Mouse (Mus musculus): ENCODE measurements around the gene Uba1. TPM values are rescaled to one million over a fixed set of nuclear protein-coding genes. Genes with fewer than 3 reads are reported as not detected.
A peak's percentile ranks its signal among the peaks of the same experiment; 100 is the strongest.

Gene Uba1
- total and polyA plus RNA-seq, 3 experiments: 138 to 218 (median 177) TPM

GRCm38 (mm10) chrX:20688068-20688547 lies 30.0 kb downstream of the Uba1 start:
- TF ChIP-seq IRF4 (IDR thresholded peaks at IDR 0.05; ENCODE audit: low read depth, low read length) (no peak), ZC3H11A (IDR thresholded peaks at IDR 0.05; ENCODE audit: low read depth, low read length) (no peak), ZMIZ1 (IDR thresholded peaks at IDR 0.05; ENCODE audit: low read depth, low read length) (0 out of 2 replicates have a peak, but pooled peaks have one; percentile 33), NRF1 (IDR thresholded peaks at IDR 0.05; ENCODE audit: low read depth, low read length) (peak; percentile 95), ZNF384 (IDR thresholded peaks at IDR 0.05; ENCODE audit: low read depth, low read length) (no peak), MAZ (IDR thresholded peaks at IDR 0.05; ENCODE audit: low read depth, low read length) (no peak), MEF2A (IDR thresholded peaks at IDR 0.05; ENCODE audit: borderline replicate concordance, low read depth, low read length) (no peak), GABPA (IDR thresholded peaks at IDR 0.05; ENCODE audit: insufficient replicate concordance, low read depth, low read length) (no peak), CHD1 (IDR thresholded peaks at IDR 0.05; ENCODE audit: low read depth, low read length) (peak; percentile 75; the same call in 1 of the 2 replicates), RAD21 (IDR thresholded peaks at IDR 0.05; ENCODE audit: low read depth, low read length) (no peak), NELFE (IDR thresholded peaks at IDR 0.05; ENCODE audit: low read depth, low read length) (peak; percentile 70), JUN (IDR thresholded peaks at IDR 0.05; ENCODE audit: insufficient read depth, low read depth, low read length) (no peak), E2F4 (IDR thresholded peaks at IDR 0.05; ENCODE audit: insufficient replicate concordance, low read depth, low read length) (no peak), POLR2A (IDR thresholded peaks at IDR 0.05; ENCODE audit: low read depth, low read length) (peak; percentile 79), SMC3 (IDR thresholded peaks at IDR 0.05; ENCODE audit: low read depth, low read length) (no peak), TCF12 (IDR thresholded peaks at IDR 0.05; ENCODE audit: low read depth, low read length) (peak; percentile 39; the same call in 1 of the 2 replicates), SIN3A (IDR thresholded peaks at IDR 0.05; ENCODE audit: low read length) (no peak), EP300 (IDR thresholded peaks at IDR 0.05; ENCODE audit: low read length) (no peak), ELF1 (IDR thresholded peaks at IDR 0.05; ENCODE audit: low read depth, low read length) (peak; percentile 79), HCFC1 (IDR thresholded peaks at IDR 0.05; ENCODE audit: low read depth, low read length) (peak; percentile 52), BHLHE40 (IDR thresholded peaks at IDR 0.05; ENCODE audit: low read depth, low read length) (no peak), CHD2 (IDR thresholded peaks at IDR 0.05; ENCODE audit: low read length) (no peak), MAFK (IDR thresholded peaks at IDR 0.05; ENCODE audit: insufficient replicate concordance, low read length) (no peak), ZKSCAN1 (IDR thresholded peaks at IDR 0.05; ENCODE audit: borderline replicate concordance, low read depth, low read length) (no peak)
- H3K4me2 ChIP-seq (ENCODE audit: insufficient read depth, low read depth, poor library complexity, severe bottlenecking): peak overlapping the region; percentile 55; the same call in 1 of the 2 replicates
- peak overlapping the region; percentile 68 to 88 (median 80) for H3K4me3 ChIP-seq (replicated peaks in 1 of 3; ENCODE audit: low read depth in 2 of 3, low read length in 2 of 3, poor library complexity in 1 of 3)
- in situ Hi-C loops (cut with MboI; ENCODE audit: low pct_ligation_motif_present, low pct_unique_long_range_greater_than_20kb, low sequenced_read_pairs): no loop called here
- H3K79me2 ChIP-seq (replicated peaks; ENCODE audit: control insufficient read depth, extremely low read depth, insufficient read depth, poor library complexity, severe bottlenecking): peaks cover 30% of the 10 kb centered on the region
- peak overlapping the region; percentile 99 for H3K9ac ChIP-seq (ENCODE audit: insufficient read depth, low read depth)
- dilution Hi-C loops (cut with MboI; ENCODE audit: extremely low pct_ligation_motif_present, extremely low pct_unique_long_range_greater_than_20kb, low sequenced_read_pairs): no loop called here
- peak; percentile 66 for DNase-seq (ENCODE audit: extremely low read depth)
- H3K4me1 ChIP-seq (ENCODE audit: control insufficient read depth in 1 of 2, insufficient read depth in 2 of 2): peaks cover 0 to 19% of the 10 kb centered on the region in 2 experiments; a peak in 3 of 4 replicates
- H3K27ac ChIP-seq (ENCODE audit: insufficient read depth, low read depth): peak overlapping the region; percentile 58
- no peaks in the 10 kb centered on the region for H3K9me3 ChIP-seq (replicated peaks; ENCODE audit: low read length)
- no peaks in the 10 kb centered on the region for H3K27me3 ChIP-seq (replicated peaks)
- peaks cover 8 to 34% of the 10 kb centered on the region in 2 experiments for H3K36me3 ChIP-seq (replicated peaks in 1 of 2; ENCODE audit: control insufficient read depth in 1 of 2, insufficient read depth in 1 of 2, low read length in 1 of 2)

All from CH12.LX (cell line).